Mouse (Mus musculus) olfactory bulb, adult 2 months (tissue): ENCODE measurements around the gene Crybg3.

Experiments used
- CTCF ChIP-seq: fragments of 200-500 bp; IDR thresholded peaks from 2 replicates; pipeline ENCODE4 v1.5.1; 2012; ENCODE audit warnings: low read depth, mild to moderate bottlenecking, low read length, moderate library complexity; ENCODE audit not compliant: insufficient read depth
- POLR2A ChIP-seq: fragments of 200-500 bp; IDR thresholded peaks from 2 replicates; pipeline ENCODE4 v1.6.1; 2012; ENCODE audit warnings: mild to moderate bottlenecking, low read depth, low read length, moderate library complexity; ENCODE audit not compliant: insufficient read depth

- TF ChIP-seq CTCF (no peak), POLR2A (no peak)
Measured at GRCm38 (mm10) chr16:59535673-59536072, 65.1 kb downstream of the Crybg3 start.
